ENCODE assay signal across 12 mouse cellular contexts in genomic region chr10:108541555-108541954, GRCm38 (mm10).
"Had no signal": no experiment of that assay in that cellular context is flagged by ENCODE, and none has a peak within 500 bp of the region (broad histone marks: within the 10 kb centered on the region; RNA-seq: fewer than 3 reads in every experiment).

No protein-coding gene starts in this region.

- H3K36me3 ChIP-seq: intestine, embryonic 15.5 days; limb, embryonic 10.5 days; liver, embryonic 12.5 days; midbrain, embryonic 12.5 days; stomach, embryonic 15.5 days had no signal

- H3K4me1 ChIP-seq: intestine, embryonic 15.5 days; limb, embryonic 10.5 days; liver, embryonic 12.5 days; midbrain, embryonic 12.5 days; stomach, embryonic 15.5 days had no signal

- H3K27me3 ChIP-seq: intestine, embryonic 15.5 days; liver, embryonic 12.5 days; midbrain, embryonic 12.5 days; stomach, embryonic 15.5 days had no signal

- H3K9ac ChIP-seq: intestine, embryonic 15.5 days; liver, embryonic 12.5 days; liver, postnatal 0 days; midbrain, embryonic 12.5 days; stomach, embryonic 15.5 days had no signal

- H3K27ac ChIP-seq: intestine, embryonic 15.5 days; limb, embryonic 10.5 days; liver, embryonic 12.5 days; midbrain, embryonic 12.5 days; stomach, embryonic 15.5 days had no signal

- H3K9me3 ChIP-seq: intestine, embryonic 15.5 days; limb, embryonic 10.5 days; liver, embryonic 12.5 days; midbrain, embryonic 12.5 days; stomach, embryonic 15.5 days had no signal

- H3K4me2 ChIP-seq: intestine, embryonic 15.5 days; liver, embryonic 12.5 days; midbrain, embryonic 12.5 days; stomach, embryonic 15.5 days had no signal

- H3K4me3 ChIP-seq: intestine, embryonic 15.5 days; limb, embryonic 10.5 days; liver, embryonic 12.5 days; midbrain, embryonic 12.5 days; stomach, embryonic 15.5 days had no signal

- DNase-seq: kidney, adult 8-10 months; kidney, postnatal 25 days; liver, postnatal 0 days; lung, postnatal 10 days; right cerebral cortex, postnatal 14 days; thymus, postnatal 36 days had no signal

- ATAC-seq: intestine, embryonic 15.5 days; liver, embryonic 12.5 days; liver, postnatal 0 days; midbrain, embryonic 16.5 days had no signal
